Mouse (Mus musculus) liver, postnatal 0 days (tissue): ENCODE measurements around the gene Meis1.

ENCODE experiments used
- CTCF ChIP-seq: sonication (generic); IDR thresholded peaks from 2 replicates; pipeline ENCODE4 v1.5.1; 2016; ENCODE audit warnings: antibody characterized with exemption, low read depth
- EP300 ChIP-seq: IDR thresholded peaks from 2 replicates; pipeline ENCODE4 v1.6.1; 2016; ENCODE audit warnings: antibody characterized with exemption, low read depth, mild to moderate bottlenecking

GRCm38 (mm10) chr11:19015731-19016461 is 2.9 kb downstream of the Meis1 start:
- TF ChIP-seq CTCF (no peak), EP300 (no peak)
